Mouse (Mus musculus): ENCODE measurements around the gene Ube2cbp.

The Ube2cbp gene

DNA sequence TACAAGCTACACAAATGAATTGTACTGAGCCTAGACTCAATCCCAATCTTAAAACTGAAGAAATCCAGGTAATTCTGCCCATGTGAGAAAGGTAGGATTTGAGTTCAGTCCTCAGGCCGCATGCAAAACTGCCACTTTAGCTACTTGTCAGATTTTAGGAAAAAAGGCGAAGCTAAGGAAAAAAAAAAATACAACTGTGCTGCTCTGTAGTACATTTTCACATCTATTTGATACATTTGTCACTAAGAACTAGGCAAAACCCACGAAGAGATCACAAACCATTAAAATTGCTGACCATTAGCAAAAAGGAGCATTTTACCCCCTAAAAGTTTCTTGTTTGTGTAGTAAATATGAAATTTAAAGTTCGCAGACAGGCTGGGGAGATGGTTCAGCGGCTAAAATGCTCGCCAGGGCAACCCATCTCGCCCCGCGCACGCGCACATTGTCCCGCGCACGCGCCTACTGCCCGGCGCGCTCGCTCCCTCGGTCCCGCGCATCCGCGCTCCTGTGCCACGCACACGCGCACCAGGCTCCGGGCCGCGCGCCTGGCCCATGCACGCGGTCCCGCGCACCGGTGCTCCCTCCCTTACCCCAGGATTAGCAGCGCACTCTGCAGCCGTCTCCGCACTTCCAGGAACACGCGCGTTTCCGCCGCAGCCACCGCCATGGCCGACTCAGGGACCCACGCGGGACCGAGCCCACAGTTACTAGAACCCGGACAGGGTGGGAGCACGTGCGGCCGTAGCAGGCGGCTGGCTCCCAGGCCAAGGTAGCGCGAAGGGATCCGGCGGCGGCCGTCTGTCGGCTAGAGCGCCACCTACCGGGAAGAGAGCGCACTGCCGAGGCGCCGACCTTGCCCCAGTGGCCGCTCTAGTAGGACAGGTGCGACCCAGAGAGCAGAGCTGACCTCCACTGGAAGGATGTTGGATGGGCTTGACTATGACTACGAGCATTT, at the start of gene Ube2cbp:
TSS of gene Ube2cbp (minus strand) at position 800 of the 955 bp plus-strand sequence.
- peak; percentile 67 for DNase-seq (ENCODE audit: low spot score)

DNA sequence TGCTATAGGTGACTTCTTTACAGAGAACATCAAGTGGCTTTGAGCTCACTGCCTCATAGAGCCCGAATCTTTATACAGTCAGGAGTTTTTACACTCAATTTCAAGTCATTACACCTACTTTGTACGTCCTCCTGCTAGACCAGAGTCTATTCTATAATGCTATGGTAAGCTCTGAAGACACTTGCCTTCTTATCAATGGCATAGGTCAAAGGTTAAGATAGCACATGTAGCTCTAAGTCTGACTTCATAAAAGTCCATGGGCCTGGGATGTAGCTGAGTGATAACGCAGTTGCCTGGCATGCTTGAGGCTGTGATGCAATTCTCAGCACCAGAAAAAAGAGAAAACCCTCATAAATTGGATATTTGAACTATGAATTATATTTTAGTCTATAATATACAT, 49.6 kb upstream of the Ube2cbp start:
- DNase-seq (ENCODE audit: low spot score) = no peak

DNA sequence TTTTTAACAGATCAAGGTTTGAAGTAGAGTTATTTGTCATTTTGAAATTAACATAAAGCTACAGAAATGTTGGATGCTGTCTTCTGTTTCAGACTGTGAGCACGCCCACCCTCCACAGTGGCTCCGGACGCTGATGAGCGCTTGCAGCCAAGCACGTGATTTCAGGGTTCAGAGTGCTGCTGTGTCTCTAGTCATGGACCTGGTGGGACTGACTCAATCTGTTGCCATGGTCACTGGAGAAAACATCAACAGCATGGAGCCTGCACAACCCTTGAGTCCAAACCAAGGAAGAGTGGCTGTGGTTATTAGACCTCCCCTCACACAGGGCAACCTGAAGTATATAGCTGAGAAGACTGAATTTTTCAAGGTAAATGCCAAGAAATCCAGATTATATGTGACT, 49.0 kb upstream of the Ube2cbp start:
- no peak for DNase-seq (ENCODE audit: low spot score)

DNA sequence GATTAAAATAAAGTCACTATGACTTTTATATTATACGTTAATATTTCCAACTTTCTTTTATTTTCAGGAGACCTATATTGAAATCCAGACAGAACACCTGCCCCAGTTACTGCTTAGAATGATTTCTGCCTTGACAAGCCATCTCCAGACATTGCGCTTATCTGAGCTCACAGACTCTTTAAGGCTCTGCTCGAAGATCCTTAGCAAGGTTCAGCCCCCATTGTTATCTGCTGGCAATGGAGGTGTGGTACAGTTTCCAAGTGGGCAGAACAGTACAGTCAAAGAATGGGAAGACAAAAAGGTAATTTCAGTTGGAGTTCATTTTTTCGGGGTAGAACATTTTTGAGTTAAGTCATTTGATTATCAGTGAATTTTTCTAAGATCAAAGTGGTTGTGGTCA, 42.7 kb upstream of the Ube2cbp start:
- no peak for DNase-seq (ENCODE audit: low spot score)

DNA sequence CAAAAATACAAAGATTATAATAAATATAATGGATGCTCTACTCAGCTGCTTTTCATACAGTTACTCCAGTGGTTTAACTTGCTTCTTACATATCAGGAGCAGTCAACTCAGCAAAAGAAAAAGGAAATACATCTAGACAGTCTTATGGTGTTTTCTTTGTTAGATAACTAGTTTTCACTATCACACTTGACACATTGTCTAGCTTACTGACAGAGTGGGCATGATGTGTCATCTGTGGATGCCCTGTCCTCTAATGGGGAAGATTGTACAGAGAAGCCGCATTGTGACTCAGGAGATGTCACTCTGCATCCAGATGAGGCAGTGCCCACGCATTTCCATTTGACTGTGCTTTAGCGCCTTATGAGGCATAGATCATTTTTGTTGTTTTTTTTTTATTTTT, 34.3 kb upstream of the Ube2cbp start:
- DNase-seq (ENCODE audit: low spot score) = no peak

DNA sequence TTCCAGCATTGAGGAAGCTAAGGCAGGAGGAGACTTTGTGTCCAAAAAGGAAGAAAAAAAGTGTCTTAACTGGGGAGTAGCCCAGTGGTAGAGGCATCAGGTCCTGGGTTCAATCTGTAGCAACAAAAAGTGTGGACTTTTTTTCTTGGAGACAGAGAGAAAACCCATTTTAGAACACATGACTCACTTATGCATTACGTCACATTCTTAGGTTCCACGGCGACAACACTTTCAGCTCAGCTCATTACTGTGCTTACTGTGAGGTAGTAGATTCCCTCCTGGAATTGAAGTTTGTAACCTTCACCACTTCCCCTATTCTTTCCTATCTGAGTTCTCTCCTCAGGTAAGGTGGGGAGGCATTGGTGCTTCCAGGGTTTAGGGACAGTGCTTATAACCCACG, 31.5 kb upstream of the Ube2cbp start:
- DNase-seq (ENCODE audit: low spot score) = no peak

DNA sequence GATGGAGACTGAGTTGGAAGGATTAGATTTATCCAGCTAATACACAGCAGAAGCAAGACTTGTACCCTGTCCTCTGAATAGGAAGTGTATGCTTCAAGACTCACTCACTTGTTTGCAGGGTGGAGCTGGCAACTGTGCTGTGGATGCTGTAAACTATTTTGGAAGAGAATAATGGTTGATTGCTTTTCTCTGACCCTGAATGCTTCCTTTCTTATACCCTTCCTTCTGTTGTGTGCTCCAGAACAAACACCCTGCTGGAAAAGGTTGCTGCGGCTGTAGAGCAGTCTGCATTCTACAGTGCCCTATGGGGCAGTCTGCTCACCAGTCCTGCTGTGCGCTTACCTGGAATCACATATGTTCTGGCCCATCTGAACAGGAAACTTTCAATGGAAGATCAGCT, 27.0 kb upstream of the Ube2cbp start:
- DNase-seq (ENCODE audit: low spot score) = no peak

DNA sequence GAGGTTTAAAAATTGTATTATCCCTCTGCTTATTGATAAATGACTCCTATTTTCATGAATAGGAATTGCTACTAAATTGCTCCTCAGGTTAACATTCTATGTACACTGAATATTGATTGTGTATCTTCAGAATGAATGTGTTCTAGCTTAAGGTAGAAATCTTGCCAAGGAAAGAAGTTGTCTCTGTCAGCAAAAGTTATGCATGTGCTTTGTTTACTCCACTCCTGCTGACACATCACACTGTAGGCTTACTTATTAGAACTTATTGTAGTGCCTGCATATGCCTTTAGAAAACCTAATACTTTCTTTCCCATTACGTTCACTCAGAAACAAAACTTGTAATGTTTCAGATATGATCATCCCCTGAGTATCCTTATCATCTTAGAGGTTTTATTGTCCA, 17.5 kb upstream of the Ube2cbp start:
- no peak for DNase-seq (ENCODE audit: low spot score)

DNA sequence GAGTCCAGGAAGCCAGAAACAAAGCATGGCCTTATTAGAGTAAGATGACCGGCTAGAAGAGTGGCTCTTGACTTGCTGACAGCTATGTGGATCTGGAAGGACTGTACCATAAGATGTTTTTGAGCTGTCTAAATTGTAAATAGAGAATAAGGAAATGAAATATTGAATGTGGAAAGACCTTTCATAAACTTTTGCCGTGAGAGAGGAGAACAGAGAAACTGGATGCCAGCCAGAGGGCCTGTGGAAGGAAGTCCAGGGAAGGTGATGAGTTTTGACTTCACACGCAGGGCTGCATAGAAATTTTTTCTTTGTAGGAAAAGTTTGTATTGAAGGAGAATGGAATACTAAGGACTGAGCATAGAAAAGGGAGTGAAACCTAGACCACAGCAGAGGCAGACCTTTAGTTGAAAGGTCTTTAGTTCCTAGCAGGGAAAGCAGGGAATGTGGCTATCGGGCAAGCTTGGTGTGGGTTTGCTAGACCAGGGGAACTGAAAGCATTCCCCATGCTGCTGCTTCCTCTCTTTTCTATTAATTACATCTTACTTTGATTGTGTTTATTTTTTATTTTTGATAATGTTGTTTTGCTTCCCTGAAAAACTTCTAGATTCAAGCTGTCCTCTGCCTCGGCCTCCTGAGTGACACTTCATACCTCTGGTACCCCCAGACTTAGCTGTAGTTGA, 13.8 kb upstream of the Ube2cbp start:
- DNase-seq (ENCODE audit: low spot score) = no peak

DNA sequence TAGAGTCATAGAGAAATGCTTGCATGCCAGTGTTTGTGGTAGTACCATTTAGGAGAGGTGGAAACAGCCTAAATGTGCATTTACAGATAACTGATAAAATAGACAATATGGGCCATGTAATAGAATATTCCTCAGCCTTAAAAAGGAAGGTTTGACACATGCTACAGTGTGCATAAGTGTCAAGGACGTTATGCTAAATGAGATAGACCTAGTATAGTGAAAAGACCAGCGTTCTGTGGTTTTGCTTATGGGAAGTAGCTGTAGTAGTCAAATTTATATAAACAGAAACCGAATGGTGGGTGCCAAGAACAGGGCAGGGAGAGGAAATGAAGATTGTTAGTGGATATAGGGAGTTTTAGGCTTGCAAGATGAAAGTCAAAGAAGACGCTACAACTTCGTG, 12.0 kb upstream of the Ube2cbp start:
- no peak for DNase-seq (ENCODE audit: low spot score)

DNA sequence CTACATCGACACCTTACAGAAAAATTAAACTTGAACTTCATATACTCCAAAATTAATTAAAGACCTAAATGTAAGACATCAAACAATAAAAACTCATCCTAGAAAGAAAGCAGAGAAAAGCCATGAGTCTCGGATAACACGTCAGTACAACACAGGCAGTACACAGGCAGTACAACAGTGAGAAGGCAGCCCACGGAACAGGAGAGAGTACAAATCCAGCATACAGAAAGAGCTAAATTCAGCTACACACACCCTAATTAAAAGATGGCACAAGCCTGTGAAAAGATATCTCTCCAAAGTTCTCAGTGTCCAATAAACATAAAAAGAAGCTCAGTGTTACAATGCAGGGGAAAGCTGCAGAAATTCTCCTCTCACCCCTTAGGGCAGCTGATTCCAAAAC, 11.2 kb upstream of the Ube2cbp start:
- DNase-seq (ENCODE audit: low spot score) = no peak

DNA sequence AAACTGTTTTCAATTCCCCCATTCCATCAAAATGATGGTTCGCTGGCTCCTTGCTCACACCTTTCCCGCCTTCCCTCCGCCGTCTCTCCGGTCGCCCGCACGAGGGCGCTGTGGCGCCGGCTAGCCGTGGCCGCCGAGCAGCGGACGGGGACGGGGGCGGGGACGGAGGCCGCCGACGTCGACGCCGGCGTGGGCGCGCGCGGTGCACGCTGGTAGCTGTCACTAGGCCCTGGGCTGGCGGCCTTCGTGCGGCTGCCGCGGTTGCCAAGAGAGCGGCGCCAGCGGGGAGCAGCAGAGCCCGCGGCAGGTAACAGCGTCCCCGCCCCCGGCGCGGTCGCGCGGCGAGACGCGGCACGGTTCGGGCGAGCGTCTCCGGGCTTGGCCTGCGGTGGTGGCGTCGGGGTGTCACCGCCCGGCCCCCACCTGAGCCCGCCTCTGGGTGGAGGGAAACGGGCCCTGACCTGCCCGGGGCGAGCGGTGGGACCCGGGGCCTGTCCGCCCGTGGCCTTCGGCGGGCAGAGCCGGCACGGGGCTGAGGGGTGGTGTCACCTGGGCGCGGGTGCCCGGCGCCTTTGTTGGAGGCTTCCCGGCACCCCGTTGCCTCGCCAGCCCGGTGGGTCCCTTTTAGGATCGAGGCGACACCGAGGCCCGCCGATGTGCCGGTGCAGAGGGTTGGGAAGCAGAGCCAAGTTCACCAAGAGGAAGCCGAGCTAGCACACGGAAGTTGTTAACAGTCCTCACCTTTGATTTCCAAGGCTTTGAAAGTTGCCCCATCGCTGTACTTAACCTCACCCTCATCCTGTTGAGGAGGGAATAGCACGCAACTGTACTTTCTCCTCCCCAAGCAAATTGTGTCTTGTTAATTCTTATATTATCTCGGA, 2.5 kb upstream of the Ube2cbp start, which contains the start of gene Dop1a:
TSS of gene Dop1a (plus strand) at position 165 of the 881 bp plus-strand sequence.
- peak; percentile 76 for DNase-seq (ENCODE audit: low spot score)

DNA sequence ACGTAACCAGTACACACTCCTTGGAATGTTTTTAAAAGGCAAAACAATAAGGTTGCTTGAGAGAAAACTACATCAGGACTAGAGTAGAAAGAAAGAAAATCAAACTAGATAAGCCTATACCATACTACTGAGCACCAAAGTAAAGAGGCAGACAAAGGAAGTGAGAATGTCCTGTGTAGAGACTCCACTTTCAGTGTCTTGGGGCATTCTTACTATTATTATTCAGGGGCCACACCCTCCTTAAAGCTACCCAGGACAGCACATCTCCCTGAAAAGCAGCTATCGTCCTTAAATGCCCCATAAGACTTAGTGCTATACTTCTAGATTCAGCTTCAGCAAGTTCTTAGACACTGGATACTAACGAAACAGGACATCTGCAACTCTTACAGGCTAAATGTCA, 11.1 kb downstream of the Ube2cbp start:
- DNase-seq (ENCODE audit: low spot score) = no peak

DNA sequence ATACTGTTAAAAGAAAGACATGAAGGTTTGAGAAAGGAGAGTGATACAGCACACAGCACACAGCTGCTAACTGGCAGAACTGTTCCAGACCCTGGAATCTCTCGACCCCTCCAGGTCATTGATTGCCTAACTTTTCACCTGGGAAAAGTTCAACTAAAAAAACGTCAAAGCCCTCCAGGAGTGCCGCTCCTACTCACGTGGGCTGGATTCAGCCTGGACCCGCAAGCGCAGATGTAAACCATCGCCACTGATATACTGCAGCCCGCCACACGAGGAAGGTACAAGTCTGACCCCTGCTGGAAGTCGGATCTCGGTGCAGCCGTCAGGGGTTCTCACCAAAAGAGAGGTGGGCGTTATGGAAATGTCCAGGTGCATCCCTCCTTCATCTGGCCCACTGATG, 13.1 kb downstream of the Ube2cbp start:
- DNase-seq (ENCODE audit: low spot score) = peak; percentile 15

DNA sequence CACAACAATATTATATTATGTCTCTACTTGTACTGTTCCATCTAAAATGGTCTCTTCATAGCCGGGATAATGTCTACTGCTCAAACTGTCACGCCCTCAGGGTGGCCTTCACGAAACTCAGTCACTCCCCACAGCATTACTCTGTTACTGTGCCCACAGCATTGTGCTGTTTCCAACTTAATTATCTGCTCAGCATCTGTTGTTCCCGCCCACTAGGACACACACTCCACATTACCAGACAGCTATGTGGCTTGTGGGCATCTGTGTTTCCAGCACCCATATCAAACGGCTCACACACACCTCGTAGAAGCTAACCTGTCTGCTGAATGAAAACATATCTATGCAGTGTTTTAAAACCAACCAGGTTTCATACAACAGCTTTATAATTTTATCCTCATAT, 13.7 kb downstream of the Ube2cbp start:
- no peak for DNase-seq (ENCODE audit: low spot score)

DNA sequence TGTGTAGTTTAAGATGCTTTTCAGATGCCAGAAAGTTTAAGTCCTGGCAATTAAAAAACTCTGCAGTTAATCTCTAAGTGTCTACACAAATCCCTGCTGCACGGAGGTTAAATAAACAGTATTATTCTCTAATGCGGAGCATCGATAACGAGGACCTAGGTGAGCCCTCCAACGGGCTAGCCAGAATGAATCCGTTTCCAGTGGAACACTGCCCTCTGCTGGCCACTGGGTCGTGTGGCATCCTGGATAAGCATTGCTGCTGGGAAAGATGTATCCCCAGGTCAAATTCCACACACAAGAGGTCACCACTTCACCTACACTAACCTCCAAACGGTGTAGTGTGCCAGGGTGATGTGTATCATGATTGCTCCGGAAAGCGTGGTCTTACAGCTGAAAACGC, 15.2 kb downstream of the Ube2cbp start:
- peak; percentile 61 for DNase-seq (ENCODE audit: low spot score)

DNA sequence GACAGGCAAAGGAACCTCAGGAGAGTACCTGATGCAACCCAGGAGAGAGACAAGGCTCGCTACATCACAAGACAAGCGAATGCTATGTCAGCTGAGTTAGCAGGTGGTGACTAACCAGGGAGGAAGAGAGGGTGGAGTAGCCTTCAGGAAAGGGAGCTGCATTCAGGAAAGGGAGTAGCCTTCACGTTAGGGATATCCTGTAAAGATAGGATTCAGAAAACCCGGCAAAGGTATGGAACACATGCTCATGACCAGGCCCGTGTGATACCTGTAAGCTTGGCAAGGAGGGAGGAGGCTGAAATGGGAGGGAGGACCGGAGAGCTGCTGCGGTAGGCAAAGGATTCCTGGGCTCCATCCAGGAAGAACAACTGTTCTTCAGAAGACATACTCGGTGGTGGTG, 17.3 kb downstream of the Ube2cbp start:
- DNase-seq (ENCODE audit: low spot score) = no peak

DNA sequence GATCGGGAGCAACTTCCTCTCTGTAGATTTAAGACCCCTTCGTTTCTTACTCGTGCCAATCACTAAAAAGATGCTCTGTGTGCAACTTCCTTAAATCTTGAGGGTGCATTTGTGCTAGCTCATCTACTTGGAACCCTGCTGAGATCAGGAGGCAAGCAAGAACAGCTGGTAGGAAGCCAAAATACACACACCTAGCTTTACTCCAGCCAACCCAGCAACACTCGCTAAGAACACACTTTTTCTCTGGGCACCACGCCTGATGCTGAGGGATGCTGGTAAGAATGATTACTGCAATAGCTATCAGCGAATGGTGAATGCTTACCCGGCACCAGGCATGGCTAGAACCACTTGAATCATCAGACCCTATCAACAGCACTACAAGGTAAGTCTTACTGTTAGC, 17.9 kb downstream of the Ube2cbp start:
- DNase-seq (ENCODE audit: low spot score) = no peak

DNA sequence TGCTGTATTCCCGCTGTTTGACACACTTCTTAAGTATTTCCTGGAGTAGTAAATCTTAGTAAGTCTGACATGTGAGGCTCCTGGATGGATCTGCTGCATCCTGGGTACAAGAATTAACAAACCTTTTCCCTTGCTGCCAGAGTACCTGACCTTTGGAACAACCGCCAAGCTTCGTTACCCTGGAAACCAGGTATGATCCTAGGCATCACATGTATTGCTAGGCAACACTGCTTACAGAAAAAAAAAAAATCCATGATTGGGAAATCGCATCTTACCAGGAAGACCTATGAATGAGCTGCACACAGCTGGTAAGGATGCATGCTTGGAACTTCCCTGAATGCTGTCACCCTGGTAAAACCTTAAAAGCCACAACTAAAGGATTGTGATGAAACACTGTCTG, 22.5 kb downstream of the Ube2cbp start:
- DNase-seq (ENCODE audit: low spot score) = no peak

DNA sequence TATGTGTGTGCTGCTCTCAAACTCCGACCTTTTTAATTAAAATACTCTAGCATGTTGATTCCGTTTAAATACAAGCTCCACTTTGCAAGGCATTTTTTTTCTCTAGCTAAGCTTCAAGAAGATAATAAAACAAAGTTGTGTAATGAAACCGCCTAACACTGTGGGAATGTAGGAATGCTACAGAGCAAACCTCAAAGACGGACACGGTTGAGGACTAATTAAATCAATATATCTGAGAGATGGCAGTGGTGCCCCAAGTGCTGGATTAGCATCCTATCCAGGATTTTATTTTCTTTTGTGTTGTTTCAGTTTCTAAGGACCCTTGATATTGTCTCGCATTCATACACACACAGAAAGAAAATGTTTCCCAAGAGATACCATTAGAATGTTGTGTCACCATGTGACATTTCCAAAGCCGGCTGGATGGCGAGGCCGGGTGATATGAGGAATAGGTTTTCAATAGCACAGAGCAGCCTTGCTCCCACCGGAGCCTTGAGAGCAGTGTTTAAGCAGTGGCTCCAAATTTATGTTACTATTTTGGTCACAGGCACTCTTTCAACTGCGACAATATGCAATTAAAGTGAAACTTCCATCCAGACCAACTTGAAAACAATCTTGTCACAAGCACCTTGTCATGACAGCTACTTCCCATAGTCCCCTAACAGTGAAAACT, 26.3 kb downstream of the Ube2cbp start:
- DNase-seq (ENCODE audit: low spot score) = no peak

DNA sequence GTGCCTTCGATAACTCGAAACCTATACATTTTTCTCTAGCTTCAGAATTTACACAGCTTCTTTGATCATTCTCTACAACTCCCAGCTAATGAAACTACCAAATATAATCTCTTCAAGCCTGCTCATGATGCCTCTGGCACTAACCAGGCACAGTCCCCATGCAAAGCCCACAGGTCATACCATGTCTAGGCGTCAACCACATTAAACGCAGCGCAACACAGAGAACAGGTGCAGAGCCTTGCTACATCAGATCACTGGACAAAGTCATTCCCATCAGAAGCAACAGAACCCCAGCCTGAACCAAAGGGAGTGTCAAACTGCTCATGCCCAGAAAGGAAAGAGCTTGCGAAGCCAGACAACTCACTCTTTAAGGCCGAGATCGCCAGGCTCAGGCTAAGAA, 28.1 kb downstream of the Ube2cbp start:
- DNase-seq (ENCODE audit: low spot score) = no peak

DNA sequence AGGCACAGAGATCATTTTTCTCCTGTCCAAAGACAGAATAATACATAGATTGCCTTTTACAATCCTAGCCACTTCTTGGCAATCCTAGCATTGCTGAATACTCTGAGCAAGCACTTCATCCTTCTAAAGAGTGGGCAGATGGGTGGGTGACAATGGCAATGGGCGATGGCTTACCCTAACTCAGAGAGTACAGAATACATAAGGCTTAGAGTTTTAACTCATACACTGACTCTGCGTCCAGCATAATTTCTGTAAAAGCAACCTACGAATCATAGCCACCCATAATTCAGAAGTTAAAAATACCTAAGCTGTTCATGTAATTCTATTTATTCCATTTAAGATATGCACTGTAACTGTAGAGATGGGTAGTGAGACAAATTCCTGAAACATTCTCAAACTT, 29.2 kb downstream of the Ube2cbp start:
- DNase-seq (ENCODE audit: low spot score) = no peak

Measured in ovary, postnatal 10 days (tissue).